Mouse (Mus musculus): ENCODE data around the gene Eif6.

DNA sequence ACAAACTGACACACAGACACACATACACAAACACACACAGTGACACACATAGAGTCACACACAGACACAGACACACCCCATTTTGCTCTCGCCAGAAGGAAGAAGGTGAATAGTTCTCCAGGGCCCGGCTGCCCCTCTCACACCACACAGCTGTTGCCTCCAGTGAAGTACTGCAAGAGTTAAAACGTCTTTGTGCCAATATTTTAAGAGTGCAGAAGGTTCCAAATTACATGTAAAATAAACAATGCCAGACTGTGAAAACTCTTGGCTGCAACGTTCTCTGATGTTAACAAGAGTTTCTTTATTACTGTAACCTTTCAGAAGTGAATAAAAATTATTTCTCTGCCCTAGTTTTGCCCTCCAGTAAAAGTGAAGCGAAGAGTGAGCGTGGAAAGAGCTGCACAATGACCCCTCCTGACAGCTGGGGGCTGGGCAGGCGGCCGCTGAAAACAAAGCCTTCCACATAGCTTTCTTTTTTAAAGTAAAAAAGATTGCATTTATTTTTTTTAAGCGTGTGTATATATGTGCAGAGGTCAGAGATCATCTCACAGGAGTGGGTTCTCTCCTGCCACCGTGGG is 46.3 kb upstream of the Eif6 start:
- TF ChIP-seq CTCF (IDR thresholded peaks at IDR 0.05; ENCODE audit: insufficient read depth, low read length): no peak
- no peak for TF ChIP-seq POLR2A (IDR thresholded peaks at IDR 0.05; ENCODE audit: borderline replicate concordance, extremely low read depth, low read depth, low read length)

Data from lung, adult 2 months (tissue).